16 mouse cellular contexts compared by ENCODE assay signal in the genomic region with DNA sequence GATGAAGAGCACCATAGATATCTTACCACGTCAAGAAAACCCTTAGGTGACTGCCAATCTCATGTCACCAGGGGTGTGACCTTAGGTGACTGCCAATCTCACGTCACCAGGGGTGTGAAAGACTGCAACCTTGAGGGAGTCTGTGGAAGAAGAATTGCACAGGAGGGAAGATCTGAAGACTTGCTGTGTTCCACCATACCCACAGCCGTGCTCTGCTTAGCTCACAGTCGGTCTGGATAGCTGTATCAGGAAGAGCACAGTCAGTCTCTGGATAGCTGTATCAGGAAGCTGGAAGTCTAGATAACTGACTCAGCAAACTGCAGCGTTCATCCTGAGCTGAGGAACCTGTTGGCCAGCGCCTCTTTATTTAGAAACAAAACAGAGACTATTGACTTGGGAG.
A peak's percentile ranks its signal among the peaks of the same experiment; 100 is the strongest.
DNase-seq lines count a peak whose midpoint lies in the region; ATAC-seq and TF ChIP-seq lines count a peak whose summit lies in the region.
"Had no signal": no experiment of that assay in that cellular context is flagged by ENCODE, and none has a peak within 500 bp of the region (broad histone marks: within the 10 kb centered on the region; RNA-seq: fewer than 3 reads in every experiment).

No protein-coding gene starts in this region.

- no peak for TF ChIP-seq EP300 in stomach, postnatal 0 days (optimal IDR thresholded peaks at IDR 0.05)

- H3K9ac ChIP-seq in midbrain, embryonic 11.5 days (ENCODE audit: low read length) = no peak overlapping the region
- no peak overlapping the region for H3K9ac ChIP-seq in midbrain, embryonic 16.5 days (ENCODE audit: low read depth, low read length)
- H3K9ac ChIP-seq in liver, embryonic 16.5 days (ENCODE audit: low read depth, low read length) = peak overlapping the region; percentile 52
- no peak overlapping the region for H3K9ac ChIP-seq in stomach, postnatal 0 days (ENCODE audit: low read length)
- H3K9ac ChIP-seq: limb, embryonic 12.5 days; neural tube, embryonic 13.5 days had no signal

- no peak for ATAC-seq in midbrain, embryonic 11.5 days (ENCODE audit: low FRiP score)
- ATAC-seq in midbrain, embryonic 16.5 days = no peak
- peak; percentile 95 for ATAC-seq in liver, embryonic 16.5 days (ENCODE audit: low read depth)
- no peak for ATAC-seq in stomach, postnatal 0 days (ENCODE audit: low FRiP score, low TSS enrichment)
- ATAC-seq: inflammation-experienced regulatory T-cells, adult 6 months; Patski had no signal

- H3K9me3 ChIP-seq in midbrain, embryonic 11.5 days (ENCODE audit: control insufficient read depth, low read length) = no peaks in the 10 kb centered on the region
- H3K9me3 ChIP-seq in midbrain, embryonic 16.5 days (replicated peaks; ENCODE audit: control insufficient read depth, low read length, poor library complexity, severe bottlenecking) = no peaks in the 10 kb centered on the region
- H3K9me3 ChIP-seq in liver, embryonic 16.5 days (replicated peaks; ENCODE audit: control insufficient read depth, low read length) = no peaks in the 10 kb centered on the region
- no peaks in the 10 kb centered on the region for H3K9me3 ChIP-seq in stomach, postnatal 0 days (ENCODE audit: control insufficient read depth, low read length)
- H3K9me3 ChIP-seq: limb, embryonic 12.5 days; midbrain, embryonic 10.5 days; neural tube, embryonic 13.5 days had no signal

- no peak overlapping the region for H3K27ac ChIP-seq in midbrain, embryonic 11.5 days (ENCODE audit: low read depth, low read length)
- H3K27ac ChIP-seq in midbrain, embryonic 16.5 days (ENCODE audit: low read length) = no peak overlapping the region
- peak overlapping the region; percentile 99 for H3K27ac ChIP-seq in liver, embryonic 16.5 days (ENCODE audit: low read length)
- H3K27ac ChIP-seq in stomach, postnatal 0 days (replicated peaks) = no peak overlapping the region
- H3K27ac ChIP-seq: limb, embryonic 12.5 days; midbrain, embryonic 10.5 days; neural tube, embryonic 13.5 days had no signal

- 71% methylated on average over 6 of the region's 6 CpGs for WGBS in midbrain, embryonic 11.5 days
- 80% methylated on average over 6 of the region's 6 CpGs for WGBS in midbrain, embryonic 16.5 days
- WGBS in liver, embryonic 16.5 days (ENCODE audit: insufficient replicate concordance) = 12% methylated on average over 6 of the region's 6 CpGs
- 64% methylated on average over 6 of the region's 6 CpGs for WGBS in stomach, postnatal 0 days

- no peaks in the 10 kb centered on the region for H3K36me3 ChIP-seq in midbrain, embryonic 11.5 days (ENCODE audit: control insufficient read depth, insufficient read depth, low read length)
- H3K36me3 ChIP-seq in midbrain, embryonic 16.5 days (ENCODE audit: control insufficient read depth, insufficient read depth, low read length) = no peaks in the 10 kb centered on the region
- H3K36me3 ChIP-seq in liver, embryonic 16.5 days (ENCODE audit: control insufficient read depth, insufficient read depth) = no peaks in the 10 kb centered on the region
- H3K36me3 ChIP-seq in stomach, postnatal 0 days (ENCODE audit: control insufficient read depth, insufficient read depth, low read length) = no peaks in the 10 kb centered on the region
- H3K36me3 ChIP-seq: midbrain, embryonic 10.5 days; neural tube, embryonic 13.5 days had no signal

- no peak for TF ChIP-seq CTCF in stomach, postnatal 0 days (IDR thresholded peaks at IDR 0.05; ENCODE audit: low read depth)

- no peak overlapping the region for H3K4me2 ChIP-seq in midbrain, embryonic 11.5 days
- no peak overlapping the region for H3K4me2 ChIP-seq in midbrain, embryonic 16.5 days (ENCODE audit: low read length)
- peak overlapping the region; percentile 56 for H3K4me2 ChIP-seq in liver, embryonic 16.5 days (ENCODE audit: low read depth, low read length)
- H3K4me2 ChIP-seq in stomach, postnatal 0 days (replicated peaks; ENCODE audit: low read depth) = no peak overlapping the region
- H3K4me2 ChIP-seq: limb, embryonic 12.5 days; neural tube, embryonic 13.5 days had no signal

- DNase-seq in adrenal gland, postnatal 14 days = peak; percentile 53
- no peak for DNase-seq in adrenal gland, adult 18-20 months (ENCODE audit: low spot score in 2 of 2)
- peak; percentile 37 for DNase-seq in midbrain, embryonic 11.5 days (ENCODE audit: low spot score, missing footprints)
- peak; percentile 11 for DNase-seq in stomach, postnatal 0 days (ENCODE audit: low spot score)
- DNase-seq in kidney, postnatal 10 days = no peak
- no peak for DNase-seq in Muller cell, postnatal 12 days (ENCODE audit: inconsistent ontology term)
- DNase-seq: adrenal gland, postnatal 25 days; cerebellum, adult 9-11 months; right cerebral cortex, postnatal 25 days had no signal

- H3K4me1 ChIP-seq in midbrain, embryonic 11.5 days (ENCODE audit: control insufficient read depth, insufficient read depth, low read length) = peaks cover 11% of the 10 kb centered on the region; the same call in 1 of the 2 replicates
- H3K4me1 ChIP-seq in midbrain, embryonic 16.5 days (ENCODE audit: control insufficient read depth, insufficient read depth, low read length) = peaks cover 18% of the 10 kb centered on the region
- peaks cover 61% of the 10 kb centered on the region for H3K4me1 ChIP-seq in liver, embryonic 16.5 days (ENCODE audit: control insufficient read depth, low read depth, low read length)
- peaks cover 8% of the 10 kb centered on the region for H3K4me1 ChIP-seq in stomach, postnatal 0 days (replicated peaks; ENCODE audit: control insufficient read depth, insufficient read depth)

- H3K27me3 ChIP-seq in midbrain, embryonic 11.5 days (ENCODE audit: control insufficient read depth, insufficient read depth, low read length) = no peaks in the 10 kb centered on the region
- no peaks in the 10 kb centered on the region for H3K27me3 ChIP-seq in midbrain, embryonic 16.5 days (ENCODE audit: control insufficient read depth, insufficient read depth, low read depth, low read length)
- no peaks in the 10 kb centered on the region for H3K27me3 ChIP-seq in liver, embryonic 16.5 days (ENCODE audit: control insufficient read depth, insufficient read depth, low read depth, low read length)
- H3K27me3 ChIP-seq in stomach, postnatal 0 days (ENCODE audit: control insufficient read depth, insufficient read depth, low read length) = no peaks in the 10 kb centered on the region
- H3K27me3 ChIP-seq: limb, embryonic 12.5 days; neural tube, embryonic 13.5 days; Patski had no signal

- H3K4me3 ChIP-seq in midbrain, embryonic 11.5 days (ENCODE audit: low read depth, low read length) = no peak overlapping the region
- no peak overlapping the region for H3K4me3 ChIP-seq in midbrain, embryonic 16.5 days (ENCODE audit: low read depth, low read length)
- peak overlapping the region; percentile 37 for H3K4me3 ChIP-seq in liver, embryonic 16.5 days (ENCODE audit: low read depth, low read length)
- no peak overlapping the region for H3K4me3 ChIP-seq in stomach, postnatal 0 days (ENCODE audit: low read depth, low read length)
- H3K4me3 ChIP-seq: limb, embryonic 12.5 days; midbrain, embryonic 10.5 days; neural tube, embryonic 13.5 days had no signal

Comparison
In these comparisons a context has a peak if more than half of its experiments do, and no peak if none do; other contexts are left out.
1. DNase-seq: peak in adrenal gland, postnatal 14 days (single experiment), midbrain, embryonic 11.5 days (single experiment) and stomach, postnatal 0 days (single experiment); none in adrenal gland, adult 18-20 months (0 of 2), kidney, postnatal 10 days (single experiment) and Muller cell, postnatal 12 days (single experiment).